Mouse (Mus musculus): ENCODE measurements at regions not wholly inside any gene's neighbourhood (a gene's known extent, or its start where the extent isn't known, plus 50 kb on each side); places are given as distances from the start of the nearest gene placed in this dataset.

DNA sequence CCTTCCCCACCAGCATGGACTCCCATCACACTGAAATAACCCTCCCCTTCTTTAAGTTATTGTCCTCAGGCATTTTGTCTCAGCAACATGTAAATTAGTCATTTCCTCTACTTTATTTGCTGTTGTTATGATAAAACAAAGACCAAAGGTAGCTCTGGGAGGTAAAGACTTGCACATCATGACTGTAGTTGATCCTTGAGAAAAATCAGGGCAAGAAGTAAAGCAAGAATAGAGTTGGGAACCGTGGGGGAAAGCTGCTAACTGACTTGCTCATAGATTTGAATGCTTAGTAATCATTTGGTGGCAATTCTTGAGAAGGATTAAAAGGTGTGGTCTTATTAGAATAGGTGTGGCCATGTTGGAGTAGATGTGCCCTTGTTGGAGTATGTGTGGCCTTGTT is 473.8 kb upstream of the Nrp1 start:
- H3K4me1 ChIP-seq = no peaks in the 10 kb centered on the region
- no peak overlapping the region for H3K4me2 ChIP-seq (replicated peaks)
- WGBS = 79% methylated on average over 1 of the region's 1 CpGs
- H3K4me3 ChIP-seq = no peak overlapping the region
- H3K9me3 ChIP-seq = no peaks in the 10 kb centered on the region
- H3K36me3 ChIP-seq = no peaks in the 10 kb centered on the region
- H3K27ac ChIP-seq (replicated peaks) = no peak overlapping the region
- H3K9ac ChIP-seq (replicated peaks) = no peak overlapping the region
- H3K27me3 ChIP-seq = no peaks in the 10 kb centered on the region
- no peak for ATAC-seq (ENCODE audit: low FRiP score, low read depth)

- no peaks in the 10 kb centered on the region for H3K36me3 ChIP-seq
- H3K4me1 ChIP-seq = no peaks in the 10 kb centered on the region
- no peaks in the 10 kb centered on the region for H3K9me3 ChIP-seq
- H3K4me3 ChIP-seq = no peak overlapping the region
- 85% methylated on average over 3 of the region's 3 CpGs for WGBS
- H3K27me3 ChIP-seq = no peaks in the 10 kb centered on the region
- no peak overlapping the region for H3K9ac ChIP-seq (replicated peaks)
- no peak overlapping the region for H3K4me2 ChIP-seq (replicated peaks)
- ATAC-seq (ENCODE audit: low FRiP score, low read depth) = no peak
- no peak overlapping the region for H3K27ac ChIP-seq (replicated peaks)
Measured at GRCm38 (mm10) chr8:127885211-127885610, 473.2 kb upstream of the Nrp1 start.

DNA sequence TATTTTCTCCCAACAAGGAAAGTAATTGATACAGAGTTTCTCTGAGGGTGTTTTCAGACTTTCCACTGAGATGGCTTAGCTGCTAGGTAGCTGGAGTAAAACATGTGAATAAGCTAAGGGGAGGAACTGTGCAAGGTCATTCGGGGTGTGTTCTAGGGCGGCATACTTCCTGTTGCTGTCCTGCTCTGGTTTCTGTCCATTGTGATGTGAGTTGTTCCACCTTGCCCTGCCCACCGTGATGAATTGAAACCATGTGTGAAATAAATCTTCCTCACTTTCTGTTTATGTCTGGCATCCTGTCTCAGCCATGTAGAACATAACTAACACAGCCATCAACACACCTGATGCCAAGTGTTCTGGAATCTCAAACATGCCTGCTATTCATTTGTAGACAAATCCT is 472.6 kb upstream of the Nrp1 start:
- no peak overlapping the region for H3K4me2 ChIP-seq (replicated peaks)
- H3K4me1 ChIP-seq = peaks cover 2% of the 10 kb centered on the region; the same call in 1 of the 2 replicates
- WGBS = 74% methylated on average over 3 of the region's 3 CpGs
- no peak overlapping the region for H3K27ac ChIP-seq (replicated peaks)
- H3K9me3 ChIP-seq = no peaks in the 10 kb centered on the region
- no peaks in the 10 kb centered on the region for H3K27me3 ChIP-seq
- no peak for ATAC-seq (ENCODE audit: low FRiP score, low read depth)
- no peak overlapping the region for H3K4me3 ChIP-seq
- H3K9ac ChIP-seq (replicated peaks) = no peak overlapping the region
- H3K36me3 ChIP-seq = no peaks in the 10 kb centered on the region

DNA sequence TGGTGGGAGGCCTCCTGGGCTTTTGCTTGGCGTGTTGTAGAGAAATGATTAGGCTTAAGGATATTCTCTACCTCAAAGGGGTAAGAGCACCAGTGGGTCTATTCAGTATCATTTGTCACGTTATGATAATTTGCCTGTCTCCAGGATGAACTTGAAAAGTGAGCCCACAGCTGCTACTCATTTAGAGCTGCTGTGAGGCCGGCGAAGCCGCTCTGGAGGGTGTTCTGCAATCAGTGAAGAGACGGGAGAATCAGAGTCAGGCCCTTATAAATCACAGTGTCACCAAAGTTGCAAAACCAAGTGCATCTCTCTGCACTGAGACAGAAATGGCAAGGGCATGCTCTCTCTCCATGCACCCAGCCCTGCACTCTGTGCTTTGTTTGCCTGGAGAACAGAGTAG is 467.7 kb upstream of the Nrp1 start:
- H3K4me2 ChIP-seq (replicated peaks) = no peak overlapping the region
- H3K9ac ChIP-seq (replicated peaks) = no peak overlapping the region
- no peaks in the 10 kb centered on the region for H3K27me3 ChIP-seq
- WGBS = 53% methylated on average over 6 of the region's 6 CpGs
- H3K4me1 ChIP-seq = peaks cover 4% of the 10 kb centered on the region; the same call in 1 of the 2 replicates
- H3K9me3 ChIP-seq = no peaks in the 10 kb centered on the region
- no peak overlapping the region for H3K4me3 ChIP-seq
- no peaks in the 10 kb centered on the region for H3K36me3 ChIP-seq
- no peak for ATAC-seq (ENCODE audit: low FRiP score, low read depth)
- H3K27ac ChIP-seq (replicated peaks) = no peak overlapping the region

GRCm38 (mm10) chr8:127894284-127894683 is 464.1 kb upstream of the Nrp1 start:
- Histone ChIP-seq H3K27ac (replicated peaks) (no peak overlapping the region), H3K27me3 (no peaks in the 10 kb centered on the region), H3K4me1 (peaks cover 4% of the 10 kb centered on the region; the same call in 1 of the 2 replicates), H3K36me3 (no peaks in the 10 kb centered on the region), H3K9ac (replicated peaks) (no peak overlapping the region), H3K9me3 (no peaks in the 10 kb centered on the region), H3K4me2 (replicated peaks) (no peak overlapping the region), H3K4me3 (no peak overlapping the region)
- no peak for ATAC-seq (ENCODE audit: low FRiP score, low read depth)

DNA sequence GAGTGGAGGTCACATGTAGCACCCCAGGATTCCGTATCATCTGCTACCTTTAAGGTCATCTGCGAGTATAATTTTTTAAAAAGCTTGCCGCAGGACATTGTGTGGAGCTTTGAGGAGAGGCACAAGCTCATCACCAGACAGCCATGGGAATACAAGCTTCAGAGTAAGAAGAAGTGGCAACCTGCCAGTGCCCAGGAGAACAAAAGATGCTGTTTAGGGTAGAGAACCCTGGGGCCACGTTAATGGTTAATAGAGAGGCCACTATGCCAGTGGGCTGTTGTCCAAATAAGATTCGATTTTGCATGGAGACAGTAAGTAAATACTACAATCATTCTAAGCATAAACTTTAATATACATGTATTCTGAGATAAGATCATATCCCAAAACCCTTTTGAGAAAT is 450.0 kb upstream of the Nrp1 start:
- Histone ChIP-seq H3K27me3 (no peaks in the 10 kb centered on the region), H3K4me2 (replicated peaks) (no peak overlapping the region), H3K4me3 (no peak overlapping the region), H3K36me3 (no peaks in the 10 kb centered on the region), H3K9me3 (no peaks in the 10 kb centered on the region), H3K9ac (replicated peaks) (no peak overlapping the region), H3K27ac (replicated peaks) (no peak overlapping the region), H3K4me1 (no peaks in the 10 kb centered on the region)
- no peak for ATAC-seq (ENCODE audit: low FRiP score, low read depth)
- WGBS = 85% methylated on average over 5 of the region's 5 CpGs

- no peaks in the 10 kb centered on the region for H3K27me3 ChIP-seq
- 89% methylated on average over 2 of the region's 2 CpGs for WGBS
- no peak for ATAC-seq (ENCODE audit: low FRiP score, low read depth)
Measured at GRCm38 (mm10) chr8:127909580-127909979, 448.8 kb upstream of the Nrp1 start.

DNA sequence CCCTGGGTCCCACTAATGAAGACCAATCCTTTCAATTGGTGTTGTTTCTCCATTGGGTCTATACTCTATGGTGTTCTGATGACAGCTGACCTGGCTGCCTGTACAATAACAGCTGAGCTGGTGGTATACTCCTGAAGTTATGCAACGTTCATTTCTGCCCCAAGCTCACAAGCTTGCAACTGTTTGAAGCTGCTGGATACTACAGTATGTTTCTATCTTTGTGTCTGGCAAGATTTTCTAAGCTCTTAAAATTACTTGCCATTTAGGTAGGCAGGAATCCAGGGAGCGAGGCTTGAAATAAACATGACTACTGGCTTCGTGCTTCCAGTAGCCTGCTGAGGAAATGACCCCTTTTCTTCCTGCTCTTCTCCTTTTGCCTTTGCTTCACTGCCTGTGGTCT is 444.3 kb upstream of the Nrp1 start:
- no peaks in the 10 kb centered on the region for H3K27me3 ChIP-seq
- H3K4me1 ChIP-seq = no peaks in the 10 kb centered on the region
- 86% methylated on average over 3 of the region's 3 CpGs for WGBS
- H3K4me3 ChIP-seq = no peak overlapping the region
- H3K27ac ChIP-seq (replicated peaks) = no peak overlapping the region
- H3K4me2 ChIP-seq (replicated peaks) = no peak overlapping the region
- no peaks in the 10 kb centered on the region for H3K36me3 ChIP-seq
- H3K9me3 ChIP-seq = no peaks in the 10 kb centered on the region
- H3K9ac ChIP-seq (replicated peaks) = no peak overlapping the region
- ATAC-seq (ENCODE audit: low FRiP score, low read depth) = no peak

More at GRCm38 (mm10) chr8:127909580-127909979, 448.8 kb upstream of the Nrp1 start:
- H3K4me3 ChIP-seq = no peak overlapping the region
- no peaks in the 10 kb centered on the region for H3K9me3 ChIP-seq
- no peaks in the 10 kb centered on the region for H3K36me3 ChIP-seq
- no peaks in the 10 kb centered on the region for H3K4me1 ChIP-seq
- H3K9ac ChIP-seq (replicated peaks) = no peak overlapping the region
- H3K27ac ChIP-seq (replicated peaks) = no peak overlapping the region
- H3K4me2 ChIP-seq (replicated peaks) = no peak overlapping the region

DNA sequence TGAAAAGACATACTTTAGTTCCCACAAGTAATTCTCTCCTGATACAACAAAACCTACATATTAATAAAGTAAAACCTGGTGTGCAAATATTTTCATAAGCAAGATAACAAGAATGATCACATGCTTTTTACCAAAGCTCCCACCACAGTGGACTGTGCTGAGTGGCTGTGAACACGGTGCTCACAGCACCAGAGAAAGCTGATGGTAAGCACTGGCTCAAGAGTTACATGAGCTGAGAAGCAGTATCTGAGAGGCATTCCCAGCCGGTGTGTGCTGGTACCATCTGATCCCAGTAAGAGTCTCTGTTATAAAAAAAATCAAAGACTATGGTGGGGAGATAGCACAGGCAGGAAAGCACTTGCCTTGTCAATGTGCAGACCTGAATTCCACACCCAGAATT is 443.5 kb upstream of the Nrp1 start:
- 86% methylated on average over 2 of the region's 2 CpGs for WGBS
- no peaks in the 10 kb centered on the region for H3K4me1 ChIP-seq
- no peak overlapping the region for H3K9ac ChIP-seq (replicated peaks)
- H3K27ac ChIP-seq (replicated peaks) = no peak overlapping the region
- H3K4me2 ChIP-seq (replicated peaks) = no peak overlapping the region
- no peaks in the 10 kb centered on the region for H3K9me3 ChIP-seq
- no peaks in the 10 kb centered on the region for H3K27me3 ChIP-seq
- H3K4me3 ChIP-seq = no peak overlapping the region
- H3K36me3 ChIP-seq = no peaks in the 10 kb centered on the region
- no peak for ATAC-seq (ENCODE audit: low FRiP score, low read depth)

DNA sequence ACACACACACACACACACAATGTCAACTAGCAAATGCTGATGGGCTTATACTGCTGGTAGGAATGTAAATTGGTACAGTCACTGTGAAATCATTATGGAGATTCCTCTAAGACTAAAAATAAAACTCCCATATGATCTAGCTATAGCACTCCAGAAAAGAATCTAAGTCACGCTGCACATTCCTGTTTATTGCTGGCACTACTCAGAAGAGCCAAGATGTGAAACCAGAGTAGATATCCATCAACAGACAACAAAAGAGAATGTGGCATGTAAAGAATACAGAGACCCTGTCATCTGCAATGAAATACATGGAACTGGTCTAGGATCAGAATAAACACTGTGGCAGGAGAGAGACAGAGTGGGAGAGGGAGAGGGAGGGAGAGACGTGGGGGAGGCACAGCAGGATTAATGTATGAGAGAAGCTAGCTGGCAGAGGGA is 442.8 kb upstream of the Nrp1 start:
- H3K4me3 ChIP-seq = no peak overlapping the region
- no peaks in the 10 kb centered on the region for H3K9me3 ChIP-seq
- 70% methylated on average over 2 of the region's 2 CpGs for WGBS
- H3K4me1 ChIP-seq = no peaks in the 10 kb centered on the region
- no peak for ATAC-seq (ENCODE audit: low FRiP score, low read depth)
- no peaks in the 10 kb centered on the region for H3K27me3 ChIP-seq
- no peaks in the 10 kb centered on the region for H3K36me3 ChIP-seq
- H3K4me2 ChIP-seq (replicated peaks) = no peak overlapping the region
- H3K9ac ChIP-seq (replicated peaks) = no peak overlapping the region
- H3K27ac ChIP-seq (replicated peaks) = no peak overlapping the region

DNA sequence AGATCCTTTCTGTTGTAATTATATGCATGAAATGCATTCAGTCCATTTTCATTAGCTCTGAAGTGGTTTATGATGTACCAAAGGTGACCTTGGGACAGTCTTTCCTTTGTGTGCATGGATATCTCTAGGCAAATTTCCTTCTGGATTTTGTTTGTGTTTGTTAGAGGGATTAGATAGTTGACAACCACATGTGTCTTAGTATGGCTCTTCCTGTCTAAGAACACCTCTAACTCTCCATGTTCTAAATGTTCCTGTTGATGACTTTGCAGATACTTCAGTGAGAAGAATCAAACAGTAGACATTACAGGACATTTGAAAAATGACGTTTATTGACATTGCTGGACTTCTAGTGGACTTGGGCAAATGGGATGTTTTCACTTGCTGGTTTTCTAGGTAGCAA is 436.5 kb upstream of the Nrp1 start:
- Histone ChIP-seq H3K4me2 (replicated peaks) (no peak overlapping the region), H3K4me3 (no peak overlapping the region), H3K4me1 (no peaks in the 10 kb centered on the region), H3K36me3 (no peaks in the 10 kb centered on the region), H3K27ac (replicated peaks) (no peak overlapping the region), H3K9me3 (no peaks in the 10 kb centered on the region), H3K9ac (replicated peaks) (no peak overlapping the region), H3K27me3 (no peaks in the 10 kb centered on the region)
- no peak for ATAC-seq (ENCODE audit: low FRiP score, low read depth)
- 94% methylated on average over 1 of the region's 1 CpGs for WGBS

GRCm38 (mm10) chr8:127923321-127923720 is 435.1 kb upstream of the Nrp1 start:
- H3K36me3 ChIP-seq = no peaks in the 10 kb centered on the region
- no peak for ATAC-seq (ENCODE audit: low FRiP score, low read depth)
- no peaks in the 10 kb centered on the region for H3K4me1 ChIP-seq
- H3K4me2 ChIP-seq (replicated peaks) = no peak overlapping the region
- no peak overlapping the region for H3K9ac ChIP-seq (replicated peaks)
- no peak overlapping the region for H3K27ac ChIP-seq (replicated peaks)
- no peak overlapping the region for H3K4me3 ChIP-seq
- H3K9me3 ChIP-seq = no peaks in the 10 kb centered on the region
- 86% methylated on average over 4 of the region's 4 CpGs for WGBS
- H3K27me3 ChIP-seq = no peaks in the 10 kb centered on the region

- Histone ChIP-seq H3K36me3 (no peaks in the 10 kb centered on the region), H3K9me3 (no peaks in the 10 kb centered on the region), H3K9ac (replicated peaks) (no peak overlapping the region), H3K4me2 (replicated peaks) (no peak overlapping the region), H3K4me1 (no peaks in the 10 kb centered on the region), H3K27me3 (no peaks in the 10 kb centered on the region), H3K4me3 (no peak overlapping the region), H3K27ac (replicated peaks) (no peak overlapping the region)
- 90% methylated on average over 1 of the region's 1 CpGs for WGBS
- ATAC-seq (ENCODE audit: low FRiP score, low read depth) = no peak
Measured at GRCm38 (mm10) chr8:127932276-127932675, 426.1 kb upstream of the Nrp1 start.

Measured in midbrain, embryonic 12.5 days (tissue).